ENCODE assay signal across 8 mouse cellular contexts in the genomic region with DNA sequence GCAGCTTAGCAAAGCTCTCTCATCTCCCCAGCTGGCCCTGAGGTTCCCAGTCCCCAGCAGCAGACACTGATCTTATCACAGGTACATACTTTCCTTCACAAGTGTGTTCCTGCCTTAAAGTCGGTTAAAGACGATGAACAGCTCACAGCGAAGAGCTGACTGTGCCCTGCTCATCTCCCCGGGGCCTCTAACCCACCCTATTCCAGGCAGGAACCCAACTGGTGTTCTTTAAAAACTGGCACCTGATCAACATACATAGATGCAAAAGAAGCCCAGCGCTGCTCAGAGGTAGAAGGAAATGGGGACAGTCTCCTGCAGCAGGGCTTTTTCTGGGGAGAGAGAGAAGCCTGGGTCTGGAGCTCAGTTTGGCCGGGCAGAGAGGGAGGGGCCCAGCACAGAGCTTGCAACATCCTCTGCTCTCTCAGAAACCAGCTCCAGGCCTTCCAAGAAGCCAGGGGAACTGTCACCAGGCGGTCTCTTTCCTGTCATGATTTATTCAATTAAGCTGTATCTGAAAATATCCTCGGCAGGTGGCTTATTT. TPM values are rescaled to one million over a fixed set of nuclear protein-coding genes. Genes with fewer than 3 reads are reported as not detected.
DNase-seq lines count a peak whose midpoint lies in the region; ATAC-seq and TF ChIP-seq lines count a peak whose summit lies in the region.

No protein-coding gene starts in this region.

- H3K4me1 ChIP-seq in intestine, postnatal 0 days (replicated peaks; ENCODE audit: control insufficient read depth, insufficient read depth, low read length): no peaks in the 10 kb centered on the region

- no peak overlapping the region for H3K4me3 ChIP-seq in intestine, postnatal 0 days (ENCODE audit: low read depth, low read length)

- H3K9me3 ChIP-seq in intestine, postnatal 0 days (ENCODE audit: control insufficient read depth): no peaks in the 10 kb centered on the region

- intact Hi-C loops in left cerebral cortex, postnatal 10 days (cut with DNase I): no loop called here

- H3K27me3 ChIP-seq in intestine, postnatal 0 days (replicated peaks; ENCODE audit: control insufficient read depth, insufficient read depth, low read length): no peaks in the 10 kb centered on the region

- no peak for ATAC-seq in intestine, postnatal 0 days

- no peak overlapping the region for H3K4me2 ChIP-seq in intestine, postnatal 0 days (replicated peaks; ENCODE audit: low read depth)

- no peak overlapping the region for H3K27ac ChIP-seq in intestine, postnatal 0 days (ENCODE audit: low read depth, low read length)

- peak; percentile 11 to 63 for DNase-seq in left cerebral cortex, postnatal 10 days (ENCODE audit: extremely low spot score in 1 of 2, low spot score in 2 of 2)
- DNase-seq in left cerebral cortex, adult 11 months (ENCODE audit: low spot score): no peak
- DNase-seq in adipocyte (ENCODE audit: low spot score): peak; percentile 18
- DNase-seq in cerebellum, postnatal 10 days: peak; percentile 44 to 47
- DNase-seq in kidney, adult 9 months: peak; percentile 24
- peak; percentile 28 for DNase-seq in telencephalon, adult 2 months (ENCODE audit: low read depth, low spot score)
- no peak for DNase-seq in ovary, adult 18-20 months (ENCODE audit: low spot score)

- no peaks in the 10 kb centered on the region for H3K36me3 ChIP-seq in intestine, postnatal 0 days (ENCODE audit: control insufficient read depth, insufficient read depth)

- TF ChIP-seq CTCF in intestine, postnatal 0 days (IDR thresholded peaks at IDR 0.05; ENCODE audit: low read depth): no peak

- H3K9ac ChIP-seq in intestine, postnatal 0 days (ENCODE audit: low read depth, low read length): no peak overlapping the region

- WGBS in intestine, postnatal 0 days: 32% methylated on average over 8 of the region's 8 CpGs

RNA-seq across cellular contexts. Expression of a gene that starts 30.4 kb away (rescaled TPM):
- total RNA-seq in left cerebral cortex, postnatal 10 days (2021): 100 to 1,000 TPM; 704 to 725 TPM
- polyA plus RNA-seq in intestine, postnatal 0 days (2015; fragmentation: Nextera tagmentation; extraction: Ambion mirVana): 4.6 and 4.9 TPM in 2 replicates

RNA-seq across cellular contexts. Expression of a gene that starts 54.0 kb away (rescaled TPM):
- total RNA-seq in left cerebral cortex, postnatal 10 days (2021): 10 to 100 TPM; 58.2 to 64.0 TPM
- polyA plus RNA-seq in intestine, postnatal 0 days (2015; fragmentation: Nextera tagmentation; extraction: Ambion mirVana): 9.7 and 10.4 TPM in 2 replicates

Comparison
In these comparisons a context has a peak if more than half of its experiments do, and no peak if none do; other contexts are left out.
1. DNase-seq: peak in left cerebral cortex, postnatal 10 days (2 of 2), adipocyte (single experiment), cerebellum, postnatal 10 days (2 of 2), kidney, adult 9 months (single experiment) and telencephalon, adult 2 months (single experiment); none in left cerebral cortex, adult 11 months (single experiment) and ovary, adult 18-20 months (single experiment).